Mouse (Mus musculus) erythroblast, embryonic 14.5 days (primary cell): ENCODE results near the gene Urad.

ENCODE experiments used
- GATA1 ChIP-seq: IDR thresholded peaks from 2 replicates; pipeline ENCODE4 v1.6.1; 2012; ENCODE audit warnings: low read length, inconsistent platforms, mixed read lengths
- TAL1 ChIP-seq: IDR thresholded peaks from 3 replicates; pipeline ENCODE4 v1.6.1; 2012; ENCODE audit warnings: low read length, inconsistent platforms, mixed read lengths

- TF ChIP-seq GATA1, result no peak
- TF ChIP-seq TAL1, result no peak
These were observed 46.5 kb downstream of the Urad start for GRCm38 (mm10) chr5:147275761-147276160.
